Mouse (Mus musculus) ES-Bruce4 (cell line): ENCODE data around the gene Wdr25. TPM values are rescaled to one million over a fixed set of nuclear protein-coding genes. Genes with fewer than 3 reads are reported as not detected.

Experiments used
- H3K27ac ChIP-seq: 2 replicates; pipeline ENCODE4 v1.5.1; 2012; ENCODE audit warnings: low read length, inconsistent platforms; ENCODE audit not compliant: insufficient read depth
- H3K27me3 ChIP-seq: 2 replicates; pipeline ENCODE4 v1.6.1; 2012; ENCODE audit warnings: mild to moderate bottlenecking, low read length, inconsistent platforms; ENCODE audit not compliant: control insufficient read depth, poor library complexity, insufficient read depth, severe bottlenecking
- H3K36me3 ChIP-seq: 2 replicates; pipeline ENCODE4 v1.6.1; 2012; ENCODE audit warnings: inconsistent platforms, mild to moderate bottlenecking, low read length, moderate library complexity; ENCODE audit not compliant: control insufficient read depth, poor library complexity, insufficient read depth, severe bottlenecking
- H3K4me1 ChIP-seq: one replicate; pipeline ENCODE4 v1.8.1; 2011; ENCODE audit warnings: low read length; ENCODE audit not compliant: control insufficient read depth, insufficient read depth
- H3K4me3 ChIP-seq: 2 replicates; pipeline ENCODE4 v1.5.1; 2011; ENCODE audit warnings: low read depth, mild to moderate bottlenecking, low read length
- H3K9ac ChIP-seq: 2 replicates; pipeline ENCODE4 v1.6.1; 2012; ENCODE audit warnings: low read depth, mild to moderate bottlenecking, inconsistent platforms; ENCODE audit not compliant: poor library complexity, severe bottlenecking
- H3K9me3 ChIP-seq: replicated peaks from 2 replicates; pipeline ENCODE4 v1.6.1; 2012; ENCODE audit warnings: mild to moderate bottlenecking, low read length, inconsistent platforms; ENCODE audit not compliant: control insufficient read depth, poor library complexity, insufficient read depth, severe bottlenecking
- CTCF ChIP-seq: IDR thresholded peaks from one replicate; pipeline ENCODE4 v1.8.1; 2011; ENCODE audit warnings: low read depth, low read length
- EP300 ChIP-seq: IDR thresholded peaks from 2 replicates; pipeline ENCODE4 v1.6.1; 2011; ENCODE audit warnings: low read depth, low read length; ENCODE audit not compliant: insufficient read depth
- POLR2A ChIP-seq: IDR thresholded peaks from one replicate; pipeline ENCODE4 v1.8.1; 2011; ENCODE audit warnings: low read length; ENCODE audit not compliant: insufficient read depth
- polyA plus RNA-seq: library from polyadenylated mRNA; stranded (reverse); fragments of >200 nt; gene quantifications from 2 replicates; pipeline ENCODE4 v1.2.4, GENCODE M21; 2011; ENCODE audit warnings: low read depth; ENCODE audit not compliant: missing spikeins, insufficient read depth, insufficient read length

Gene Wdr25
- polyA plus RNA-seq, 1 experiment, result 12.7 TPM

DNA sequence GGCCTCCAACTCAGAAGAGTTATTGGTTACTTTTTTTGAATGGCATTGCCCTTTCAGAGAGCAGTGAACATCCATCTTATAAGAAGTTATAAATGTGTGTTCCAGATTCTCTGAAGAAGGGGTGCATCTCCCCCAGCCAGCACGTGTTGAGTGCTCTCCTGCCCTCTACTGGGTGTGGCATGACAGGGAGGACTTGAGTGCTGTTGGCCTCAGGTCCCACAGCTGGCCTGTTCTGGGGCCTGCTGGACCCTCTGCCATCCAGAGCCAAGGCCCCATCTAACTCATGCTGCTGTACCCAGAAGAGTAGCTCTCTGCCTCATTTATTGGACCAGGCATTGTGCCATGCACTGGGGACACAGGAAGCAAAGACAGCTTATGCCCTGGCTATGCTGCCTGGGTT is 46.8 kb downstream of the Wdr25 start:
- Histone ChIP-seq H3K4me3 (no peak overlapping the region), H3K9ac (no peak overlapping the region), H3K27me3 (no peaks in the 10 kb centered on the region), H3K9me3 (no peaks in the 10 kb centered on the region), H3K27ac (no peak overlapping the region), H3K4me1 (no peaks in the 10 kb centered on the region), H3K36me3 (no peaks in the 10 kb centered on the region)
- no peak for TF ChIP-seq CTCF
- TF ChIP-seq POLR2A, result no peak

DNA sequence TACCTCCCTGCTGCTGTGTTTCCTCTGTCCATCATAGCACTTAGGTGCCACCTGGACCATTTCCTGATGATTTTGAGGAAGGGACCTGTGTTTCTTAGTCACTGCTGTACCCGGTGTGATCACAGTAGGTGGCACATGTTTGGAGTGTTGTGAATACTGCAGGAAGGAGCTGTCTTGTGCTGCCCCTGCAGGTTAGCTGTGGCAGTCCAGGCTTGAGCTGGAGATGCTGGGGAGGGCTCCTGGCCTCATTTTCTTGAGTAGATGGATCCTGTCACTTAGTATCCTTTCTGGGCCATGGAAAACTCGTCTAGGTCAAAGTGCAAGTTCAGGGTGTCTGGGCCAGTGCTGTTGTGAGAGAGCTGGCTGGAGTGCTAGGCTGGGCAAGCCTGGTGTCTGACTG is 47.9 kb downstream of the Wdr25 start:
- H3K9ac ChIP-seq, result no peak overlapping the region
- no peak overlapping the region for H3K4me3 ChIP-seq
- no peaks in the 10 kb centered on the region for H3K36me3 ChIP-seq
- no peaks in the 10 kb centered on the region for H3K9me3 ChIP-seq
- H3K27ac ChIP-seq, result no peak overlapping the region
- no peaks in the 10 kb centered on the region for H3K4me1 ChIP-seq
- TF ChIP-seq EP300, result no peak
- no peak for TF ChIP-seq POLR2A
- no peak for TF ChIP-seq CTCF
- H3K27me3 ChIP-seq, result no peaks in the 10 kb centered on the region

DNA sequence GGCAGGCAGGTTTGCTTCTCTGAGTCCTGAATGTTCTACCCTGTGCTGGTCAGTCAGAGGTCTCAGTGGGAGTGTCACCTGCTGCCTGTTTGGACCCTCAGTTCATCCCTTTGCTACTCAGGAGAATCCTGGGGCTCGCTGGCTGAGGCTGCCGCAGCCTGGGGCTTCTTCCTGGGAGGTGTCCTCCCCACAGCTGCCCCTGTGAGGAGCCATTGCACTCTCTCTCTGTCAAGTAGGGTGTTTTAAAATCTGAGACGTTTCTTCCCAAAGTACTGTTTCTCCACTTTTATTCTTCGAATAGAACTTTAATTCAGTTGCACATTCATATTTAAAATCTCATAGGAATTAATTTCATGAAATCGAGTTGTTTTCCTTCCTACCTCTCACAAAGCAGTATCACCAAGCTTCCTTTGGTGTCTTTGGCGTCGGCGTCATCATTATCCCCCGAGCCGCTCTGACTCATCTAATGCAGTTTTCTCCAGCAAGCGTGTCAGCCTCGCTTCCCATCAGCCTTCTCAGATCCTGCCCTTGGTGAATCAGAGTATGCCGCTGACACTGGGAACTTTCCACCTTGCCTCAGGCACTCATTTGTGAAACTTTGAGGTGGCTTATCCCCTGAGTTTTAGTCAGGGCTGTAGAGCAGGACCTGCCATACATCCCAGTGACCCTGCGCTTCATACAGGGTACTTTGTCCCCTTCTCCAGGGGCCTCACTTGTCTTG is 48.9 kb downstream of the Wdr25 start:
- Histone ChIP-seq H3K9me3 (no peaks in the 10 kb centered on the region), H3K4me1 (no peaks in the 10 kb centered on the region), H3K4me3 (no peak overlapping the region), H3K27ac (no peak overlapping the region), H3K27me3 (no peaks in the 10 kb centered on the region), H3K36me3 (no peaks in the 10 kb centered on the region), H3K9ac (no peak overlapping the region)
- no peak for TF ChIP-seq POLR2A
- no peak for TF ChIP-seq CTCF
- no peak for TF ChIP-seq EP300

DNA sequence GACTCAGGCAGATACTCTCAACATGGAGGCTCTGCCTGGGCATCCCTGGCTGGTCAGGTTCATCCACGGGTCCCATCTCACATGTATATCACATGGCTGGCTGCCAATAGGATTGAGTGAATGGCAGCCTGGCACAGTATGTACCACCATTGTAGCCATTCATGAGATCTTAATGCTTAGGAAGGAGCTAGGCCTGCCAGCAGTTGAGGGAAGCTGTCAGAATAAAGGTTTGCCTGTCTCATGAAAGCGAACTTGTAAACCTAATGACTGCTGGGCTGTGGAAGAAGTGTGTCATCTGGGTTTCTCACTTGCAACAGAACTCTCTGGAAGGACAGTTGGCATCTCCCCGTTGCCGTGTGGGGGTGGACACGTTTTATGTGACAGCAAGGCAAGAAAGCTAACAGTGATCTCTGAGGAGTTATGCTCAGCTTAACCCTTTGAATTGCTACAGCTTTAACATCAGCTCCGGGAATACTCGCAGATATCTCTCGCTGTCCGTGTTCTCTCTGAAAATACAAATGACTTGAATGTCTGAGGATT is 59.6 kb downstream of the Wdr25 start:
- H3K27me3 ChIP-seq, result no peaks in the 10 kb centered on the region
- TF ChIP-seq POLR2A (no peak), CTCF (no peak), EP300 (no peak)
- no peak overlapping the region for H3K9ac ChIP-seq
- H3K9me3 ChIP-seq, result no peaks in the 10 kb centered on the region
- H3K4me3 ChIP-seq, result no peak overlapping the region
- no peak overlapping the region for H3K27ac ChIP-seq
- no peaks in the 10 kb centered on the region for H3K36me3 ChIP-seq
- H3K4me1 ChIP-seq, result peaks cover 2% of the 10 kb centered on the region

DNA sequence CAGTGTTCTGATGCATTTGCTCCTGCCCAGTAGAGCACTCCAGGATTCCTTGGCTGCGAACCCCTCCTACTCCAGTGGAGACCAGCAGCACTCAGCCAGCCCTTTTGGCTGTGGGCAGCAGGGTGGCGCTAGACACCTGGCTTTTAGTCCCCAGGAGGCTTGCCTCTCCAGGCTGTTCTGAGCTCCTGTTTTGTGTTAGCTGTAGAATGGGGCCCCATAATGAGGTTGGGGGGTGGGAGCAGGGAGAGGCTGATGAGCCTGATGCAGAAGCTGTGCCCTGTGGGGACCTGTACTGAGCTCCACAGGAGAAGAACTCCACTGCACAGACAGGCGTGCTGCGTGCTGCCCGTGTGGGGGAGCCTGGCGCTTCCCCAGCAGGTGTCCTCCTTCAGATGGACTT is 60.4 kb downstream of the Wdr25 start:
- Histone ChIP-seq H3K36me3 (no peaks in the 10 kb centered on the region), H3K27me3 (no peaks in the 10 kb centered on the region), H3K9ac (no peak overlapping the region), H3K4me3 (no peak overlapping the region), H3K27ac (no peak overlapping the region), H3K9me3 (no peaks in the 10 kb centered on the region), H3K4me1 (peaks cover 2% of the 10 kb centered on the region)
- TF ChIP-seq EP300 (no peak), CTCF (peak; percentile 64)

DNA sequence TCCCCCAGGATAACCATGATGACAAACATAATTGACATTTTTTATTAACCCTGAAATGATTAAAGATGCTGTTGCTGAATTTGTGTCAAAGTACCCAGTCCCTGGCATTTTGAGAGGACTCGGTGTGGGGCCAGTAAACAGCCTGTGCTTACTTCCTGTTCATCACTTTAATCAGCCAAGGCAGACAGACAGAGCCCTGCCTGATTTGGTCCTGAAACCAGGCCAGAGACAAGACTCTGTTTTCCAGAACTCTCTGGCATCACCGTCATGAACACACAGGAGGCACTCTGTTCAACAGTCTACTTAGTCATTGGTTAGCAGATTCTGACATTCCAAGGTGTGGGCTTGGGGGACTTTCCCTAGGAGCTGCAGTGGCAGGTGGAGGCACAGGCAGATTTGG is 61.0 kb downstream of the Wdr25 start:
- Histone ChIP-seq H3K9me3 (no peaks in the 10 kb centered on the region), H3K27me3 (no peaks in the 10 kb centered on the region), H3K27ac (no peak overlapping the region), H3K4me3 (no peak overlapping the region), H3K36me3 (no peaks in the 10 kb centered on the region), H3K4me1 (peaks cover 2% of the 10 kb centered on the region), H3K9ac (no peak overlapping the region)
- no peak for TF ChIP-seq CTCF
- TF ChIP-seq POLR2A, result no peak
- no peak for TF ChIP-seq EP300
